Mouse (Mus musculus) mature B cell (primary cell): Measurements from ENCODE around the gene Il25.
"Not testable (repeated sequence)": the region's sequence is repeated elsewhere in the genome, so short reads cannot be mapped to it uniquely, and the experiment has no call there.

ENCODE experiments used
- in situ Hi-C: fragments of 300-500 bp; cut with MboI; formaldehyde crosslinking; loops from 2 replicates; pipeline ENCODE4 v1.14.3; 2019

Gene Il25

GRCm38 (mm10) chr14:54953664-54954206 is 21.2 kb downstream of the Il25 start:
- in situ Hi-C loops = no loop called here

- in situ Hi-C loops = no loop called here
Observed at GRCm38 (mm10) chr14:54954474-54954873, 22.0 kb downstream of the Il25 start.

GRCm38 (mm10) chr14:54955481-54955880 is 23.0 kb downstream of the Il25 start:
- in situ Hi-C loops = no loop called here

GRCm38 (mm10) chr14:54956533-54956932 is 24.0 kb downstream of the Il25 start:
- in situ Hi-C loops = no loop called here

- in situ Hi-C loops = no loop called here
Observed at GRCm38 (mm10) chr14:54958503-54958902, 26.0 kb downstream of the Il25 start.

GRCm38 (mm10) chr14:54959197-54959596 is 26.7 kb downstream of the Il25 start:
- in situ Hi-C loops = no loop called here

- in situ Hi-C loops = not testable (repeated sequence)
Observed at GRCm38 (mm10) chr14:54959853-54960613, 27.5 kb downstream of the Il25 start.

- in situ Hi-C loops = no loop called here
Observed at GRCm38 (mm10) chr14:54960769-54961168, 28.3 kb downstream of the Il25 start.

GRCm38 (mm10) chr14:54961487-54961886 is 29.0 kb downstream of the Il25 start:
- in situ Hi-C loops = no loop called here

- in situ Hi-C loops = no loop called here
Observed at GRCm38 (mm10) chr14:54962714-54963113, 30.2 kb downstream of the Il25 start.

GRCm38 (mm10) chr14:54963727-54964126 is 31.2 kb downstream of the Il25 start:
- in situ Hi-C loops = no loop called here

GRCm38 (mm10) chr14:54965044-54965443 is 32.5 kb downstream of the Il25 start:
- in situ Hi-C loops = no loop called here

- in situ Hi-C loops = no loop called here
Observed at GRCm38 (mm10) chr14:54965631-54966030, 33.1 kb downstream of the Il25 start.

- in situ Hi-C loops = no loop called here
Observed at GRCm38 (mm10) chr14:54966320-54966977, 34.0 kb downstream of the Il25 start, which contains the start of gene Myh6. Gene Myh6, minus strand, starts transcription at chr14:54966927.

GRCm38 (mm10) chr14:54967874-54968273 is 35.4 kb downstream of the Il25 start:
- in situ Hi-C loops = no loop called here

- in situ Hi-C loops = no loop called here
Observed at GRCm38 (mm10) chr14:54968344-54968743, 35.8 kb downstream of the Il25 start.

GRCm38 (mm10) chr14:54972786-54973185 is 40.3 kb downstream of the Il25 start:
- in situ Hi-C loops = not testable (repeated sequence)

- in situ Hi-C loops = no loop called here
Observed at GRCm38 (mm10) chr14:54974068-54974791, 41.7 kb downstream of the Il25 start.

GRCm38 (mm10) chr14:54976633-54977032 is 44.1 kb downstream of the Il25 start, which contains the start of gene Gm17428:
Gene Gm17428, plus strand, starts transcription at chr14:54976933.
- in situ Hi-C loops = no loop called here

GRCm38 (mm10) chr14:54978664-54979063 is 46.2 kb downstream of the Il25 start:
- in situ Hi-C loops = no loop called here

GRCm38 (mm10) chr14:54981934-54982333 is 49.4 kb downstream of the Il25 start:
- in situ Hi-C loops = no loop called here
